Mouse (Mus musculus): Measurements from ENCODE around the gene Hoxa5. TPM values are rescaled to one million over a fixed set of nuclear protein-coding genes. Genes with fewer than 3 reads are reported as not detected.

The Hoxa5 gene
- total RNA-seq, 1 experiment from 2014 or later, result not detected

GRCm38 (mm10) chr6:52189172-52189591 lies 15.2 kb downstream of the Hoxa5 start:
- ATAC-seq (ENCODE audit: extremely low read depth, insufficient number of reproducible peaks, low FRiP score, poor library complexity, severe bottlenecking), result no peak

GRCm38 (mm10) chr6:52186500-52186899 lies 17.9 kb downstream of the Hoxa5 start:
- ATAC-seq (ENCODE audit: extremely low read depth, insufficient number of reproducible peaks, low FRiP score, poor library complexity, severe bottlenecking), result no peak

GRCm38 (mm10) chr6:52185834-52186233 lies 18.6 kb downstream of the Hoxa5 start:
- no peak for ATAC-seq (ENCODE audit: extremely low read depth, insufficient number of reproducible peaks, low FRiP score, poor library complexity, severe bottlenecking)

GRCm38 (mm10) chr6:52185222-52185621 lies 19.2 kb downstream of the Hoxa5 start:
- no peak for ATAC-seq (ENCODE audit: extremely low read depth, insufficient number of reproducible peaks, low FRiP score, poor library complexity, severe bottlenecking)

- no peak for ATAC-seq (ENCODE audit: extremely low read depth, insufficient number of reproducible peaks, low FRiP score, poor library complexity, severe bottlenecking)
These were observed 19.7 kb downstream of the Hoxa5 start for GRCm38 (mm10) chr6:52184668-52185067.

GRCm38 (mm10) chr6:52183311-52184080 lies 20.9 kb downstream of the Hoxa5 start:
- no peak for ATAC-seq (ENCODE audit: extremely low read depth, insufficient number of reproducible peaks, low FRiP score, poor library complexity, severe bottlenecking)

- no peak for ATAC-seq (ENCODE audit: extremely low read depth, insufficient number of reproducible peaks, low FRiP score, poor library complexity, severe bottlenecking)
These were observed 21.6 kb downstream of the Hoxa5 start for GRCm38 (mm10) chr6:52182793-52183192.

- ATAC-seq (ENCODE audit: extremely low read depth, insufficient number of reproducible peaks, low FRiP score, poor library complexity, severe bottlenecking), result no peak
These were observed 22.4 kb downstream of the Hoxa5 start for GRCm38 (mm10) chr6:52182030-52182429.

- no peak for ATAC-seq (ENCODE audit: extremely low read depth, insufficient number of reproducible peaks, low FRiP score, poor library complexity, severe bottlenecking)
These were observed 23.7 kb downstream of the Hoxa5 start for GRCm38 (mm10) chr6:52180726-52181125.

GRCm38 (mm10) chr6:52180213-52180710 lies 24.1 kb downstream of the Hoxa5 start:
- no peak for ATAC-seq (ENCODE audit: extremely low read depth, insufficient number of reproducible peaks, low FRiP score, poor library complexity, severe bottlenecking)

GRCm38 (mm10) chr6:52179690-52180089 lies 24.7 kb downstream of the Hoxa5 start:
- no peak for ATAC-seq (ENCODE audit: extremely low read depth, insufficient number of reproducible peaks, low FRiP score, poor library complexity, severe bottlenecking)

- no peak for ATAC-seq (ENCODE audit: extremely low read depth, insufficient number of reproducible peaks, low FRiP score, poor library complexity, severe bottlenecking)
These were observed 25.3 kb downstream of the Hoxa5 start for GRCm38 (mm10) chr6:52178918-52179665.

GRCm38 (mm10) chr6:52177806-52178205 lies 26.6 kb downstream of the Hoxa5 start:
- no peak for ATAC-seq (ENCODE audit: extremely low read depth, insufficient number of reproducible peaks, low FRiP score, poor library complexity, severe bottlenecking)

GRCm38 (mm10) chr6:52177061-52177735 lies 27.2 kb downstream of the Hoxa5 start, which contains the start of gene 5730596B20Rik:
TSS of gene 5730596B20Rik (plus strand) at chr6:52177498.
- ATAC-seq (ENCODE audit: extremely low read depth, insufficient number of reproducible peaks, low FRiP score, poor library complexity, severe bottlenecking), result no peak

GRCm38 (mm10) chr6:52176391-52176790 lies 28.0 kb downstream of the Hoxa5 start:
- no peak for ATAC-seq (ENCODE audit: extremely low read depth, insufficient number of reproducible peaks, low FRiP score, poor library complexity, severe bottlenecking)

- ATAC-seq (ENCODE audit: extremely low read depth, insufficient number of reproducible peaks, low FRiP score, poor library complexity, severe bottlenecking), result no peak
These were observed 28.5 kb downstream of the Hoxa5 start for GRCm38 (mm10) chr6:52175864-52176263.

- no peak for ATAC-seq (ENCODE audit: extremely low read depth, insufficient number of reproducible peaks, low FRiP score, poor library complexity, severe bottlenecking)
These were observed 29.2 kb downstream of the Hoxa5 start for GRCm38 (mm10) chr6:52174968-52175751.

GRCm38 (mm10) chr6:52173648-52174047 lies 30.7 kb downstream of the Hoxa5 start:
- ATAC-seq (ENCODE audit: extremely low read depth, insufficient number of reproducible peaks, low FRiP score, poor library complexity, severe bottlenecking), result no peak

- ATAC-seq (ENCODE audit: extremely low read depth, insufficient number of reproducible peaks, low FRiP score, poor library complexity, severe bottlenecking), result no peak
These were observed 31.9 kb downstream of the Hoxa5 start for GRCm38 (mm10) chr6:52172501-52172900.

Measured in neutrophil, adult 5-6 weeks (primary cell).